Mouse (Mus musculus): ENCODE results near the gene Hes6. TPM values are rescaled to one million over a fixed set of nuclear protein-coding genes. Genes with fewer than 3 reads are reported as not detected.

Gene Hes6
- 52.3 and 62.8 TPM in 2 replicates for polyA plus RNA-seq (2012)

DNA sequence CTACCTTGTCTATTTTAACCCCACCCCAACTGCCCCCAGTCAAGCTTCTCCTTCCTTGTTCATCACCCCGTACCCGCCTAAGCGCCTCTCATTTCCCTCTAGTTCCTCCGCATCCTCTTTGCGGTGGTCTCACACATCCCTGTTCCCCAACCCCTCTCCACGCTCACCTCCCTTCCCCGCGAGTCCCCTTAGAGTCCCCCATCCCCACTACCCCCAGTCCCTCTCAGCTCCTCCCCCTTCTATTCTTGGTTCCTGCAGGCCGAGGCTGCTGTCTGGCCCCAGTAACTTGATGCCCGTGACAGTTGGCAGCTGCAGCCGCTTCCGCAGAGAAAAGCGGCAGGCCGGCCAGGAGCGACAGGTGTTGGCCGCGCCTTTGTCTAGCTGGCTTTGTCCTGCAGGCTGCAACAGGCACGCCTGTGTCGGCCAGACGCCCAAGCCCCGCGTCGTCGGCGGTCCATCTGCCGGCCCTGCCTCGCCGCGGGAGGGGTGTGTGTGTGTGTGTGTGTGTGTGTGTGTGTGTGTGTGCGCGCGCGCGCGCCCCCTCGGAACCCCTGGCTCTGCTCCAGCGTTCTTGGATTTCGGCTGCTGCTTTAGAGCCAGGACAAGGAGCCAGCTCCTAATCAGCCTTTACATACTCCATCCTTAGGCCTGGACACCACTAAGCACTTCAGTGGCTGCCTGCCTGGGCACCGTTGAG, at the start of gene Hes6:
Gene Hes6, minus strand, starts transcription at position 141 of the 697 bp plus-strand sequence.
- no peak for TF ChIP-seq GATA1 (IDR thresholded peaks at IDR 0.05; ENCODE audit: low read length)

DNA sequence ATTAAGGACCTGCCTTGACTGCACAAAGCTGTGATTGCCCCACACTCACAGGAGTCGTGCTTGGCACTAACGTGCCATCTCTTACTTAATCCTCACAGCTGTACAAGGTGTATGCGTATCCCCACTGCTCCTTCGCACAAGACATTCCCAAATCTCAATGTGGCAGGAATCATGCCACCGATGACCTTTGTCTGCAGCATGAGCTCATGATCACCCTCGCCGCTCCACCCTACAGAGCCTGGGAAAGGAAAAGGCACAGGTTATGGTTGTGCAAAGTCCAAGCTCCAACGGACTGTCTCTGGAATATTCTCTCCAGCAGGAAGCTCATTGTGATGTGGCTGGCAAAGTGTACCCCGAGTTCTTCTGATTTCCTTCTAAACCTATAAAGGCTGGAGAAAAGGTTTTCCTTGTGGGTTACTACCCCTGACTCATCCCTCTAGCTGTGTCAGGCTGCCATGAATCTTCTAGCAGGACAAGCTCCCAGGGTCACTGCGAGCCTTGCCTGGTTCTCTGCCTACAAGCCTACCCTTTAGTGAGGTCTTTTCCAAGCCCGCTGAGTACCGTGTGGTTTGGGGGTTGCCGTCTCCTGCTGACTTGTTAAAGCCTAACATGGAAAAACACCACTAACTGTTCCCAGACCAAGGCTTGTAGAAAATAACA, 49.6 kb upstream of the Hes6 start:
- TF ChIP-seq GATA1 (IDR thresholded peaks at IDR 0.05; ENCODE audit: low read length), result no peak

DNA sequence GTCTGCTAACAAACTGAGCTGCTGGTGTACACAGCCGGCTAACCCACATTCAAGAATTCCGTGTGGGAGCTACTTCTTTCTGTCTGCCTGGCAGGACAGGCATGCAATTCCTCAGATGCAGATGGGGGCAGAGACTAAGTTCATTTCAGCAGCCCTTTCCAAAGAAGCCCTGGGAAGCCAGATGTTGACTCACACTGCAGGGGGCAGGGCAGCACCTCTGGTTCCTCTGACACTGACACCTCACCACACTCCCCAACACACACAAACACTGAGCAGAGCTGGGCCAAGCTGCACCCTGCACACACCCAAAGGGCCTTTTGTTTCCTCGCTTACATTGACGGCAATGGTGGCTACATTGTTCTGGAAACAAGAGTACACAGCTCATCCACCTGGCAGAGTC, 46.7 kb upstream of the Hes6 start:
- no peak for TF ChIP-seq GATA1 (IDR thresholded peaks at IDR 0.05; ENCODE audit: low read length)

DNA sequence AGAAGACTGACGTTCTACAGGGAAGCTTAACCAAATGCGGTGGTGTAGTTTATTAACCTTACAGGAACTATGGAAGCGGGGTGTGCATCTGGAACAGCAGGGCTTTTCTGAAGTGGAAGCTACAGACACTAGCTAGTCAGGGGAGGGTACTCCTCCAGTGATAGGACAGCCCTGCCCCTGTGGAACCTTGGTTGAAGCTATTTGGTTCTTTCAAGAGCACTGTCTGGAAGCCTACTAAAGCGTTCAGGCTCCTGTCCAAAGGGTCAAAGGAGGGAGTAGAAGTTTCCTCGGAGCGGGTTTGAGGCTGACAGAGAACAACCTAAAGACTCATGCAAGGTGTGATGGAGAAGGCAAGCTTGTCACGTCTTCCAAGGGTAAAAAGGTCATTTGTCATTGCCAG, 46.2 kb upstream of the Hes6 start:
- no peak for TF ChIP-seq GATA1 (IDR thresholded peaks at IDR 0.05; ENCODE audit: low read length)

DNA sequence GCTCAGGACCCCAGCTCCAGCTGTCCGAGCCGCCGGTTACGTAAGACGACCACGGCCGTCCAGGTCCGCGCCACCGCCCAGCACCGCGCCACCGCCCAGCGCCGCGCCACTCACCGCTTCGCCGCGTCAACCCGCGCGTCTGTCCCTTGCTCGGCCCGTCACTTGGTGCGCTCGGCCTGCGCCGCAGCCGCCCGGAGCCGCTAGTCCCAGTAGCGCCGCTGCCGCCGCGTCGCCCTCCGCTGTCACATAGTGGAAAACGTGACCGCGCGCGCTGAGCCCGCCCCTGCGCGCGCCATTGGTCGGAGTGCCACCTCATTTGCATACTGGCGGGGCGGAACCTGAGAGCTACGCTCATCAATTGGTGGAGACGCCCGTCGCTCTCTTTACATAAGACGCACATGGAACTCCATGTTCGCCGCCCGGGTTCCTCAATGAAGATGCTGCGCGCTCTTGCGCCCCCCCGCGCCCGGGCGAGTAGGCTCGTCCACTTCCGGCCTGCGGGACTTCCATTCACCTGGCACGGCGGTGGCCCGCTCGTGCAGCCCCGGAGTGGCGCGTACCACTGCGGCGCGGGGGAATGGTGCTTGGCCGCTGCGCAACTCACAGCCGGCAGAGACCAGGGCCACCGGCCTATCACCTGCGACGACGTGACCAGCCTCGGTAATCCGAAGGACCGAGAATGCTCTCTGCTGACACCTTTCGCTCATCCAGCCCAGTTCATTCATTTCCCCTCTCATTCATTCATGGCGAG, 45.4 kb upstream of the Hes6 start, which contains the start of gene Per2:
Gene Per2, minus strand, starts transcription at position 266 of the 751 bp plus-strand sequence.
- no peak for TF ChIP-seq GATA1 (IDR thresholded peaks at IDR 0.05; ENCODE audit: low read length)

DNA sequence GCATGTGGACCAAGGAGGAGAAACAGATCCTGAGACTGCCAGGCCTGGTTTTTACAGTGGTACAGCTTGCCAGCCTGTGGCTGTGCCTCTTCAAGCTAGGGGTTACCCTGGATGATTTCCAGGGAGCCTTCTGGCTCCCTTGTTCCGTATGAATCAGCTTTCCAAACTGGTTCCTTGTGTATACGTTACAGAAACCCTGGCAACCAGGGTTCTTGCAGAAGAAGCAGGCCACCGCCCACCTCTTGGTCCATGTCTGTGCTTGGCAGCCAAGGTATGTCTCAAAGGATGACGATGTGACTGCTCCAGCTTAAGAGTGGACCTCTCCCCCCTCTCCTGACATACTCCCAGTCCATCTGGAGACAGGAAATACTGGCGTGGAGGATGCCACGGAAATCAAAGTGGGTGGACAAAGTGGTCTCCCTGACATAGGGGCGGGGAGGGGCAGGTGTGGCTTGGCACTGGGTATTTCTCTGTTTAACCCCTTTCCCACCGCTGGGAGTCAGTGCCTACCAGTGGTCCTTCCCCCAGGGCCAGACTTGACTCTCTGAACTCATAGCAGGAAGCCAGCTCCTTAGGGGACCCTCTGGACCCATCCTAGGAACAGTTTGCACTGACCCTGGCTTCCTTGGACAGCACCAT, 44.5 kb upstream of the Hes6 start:
- no peak for TF ChIP-seq GATA1 (IDR thresholded peaks at IDR 0.05; ENCODE audit: low read length)

DNA sequence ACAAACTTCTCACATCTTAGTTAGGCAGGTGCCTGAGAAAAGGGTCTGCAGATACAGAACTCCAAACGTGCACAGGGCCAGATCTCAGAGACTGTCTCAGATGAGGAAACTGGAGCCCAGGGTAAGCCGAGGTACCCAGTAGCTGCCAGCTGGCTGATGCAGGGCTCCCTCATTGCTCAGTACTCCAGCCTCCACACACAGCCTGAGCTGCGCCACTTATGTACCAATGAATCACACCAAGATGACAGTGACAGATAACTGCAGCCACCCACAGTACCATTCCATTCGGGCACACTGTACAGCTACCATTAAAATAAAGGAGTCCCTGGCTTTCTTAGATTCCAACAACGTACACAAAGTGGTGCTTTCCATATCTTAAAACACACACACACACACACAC, 43.9 kb upstream of the Hes6 start:
- no peak for TF ChIP-seq GATA1 (IDR thresholded peaks at IDR 0.05; ENCODE audit: low read length)

DNA sequence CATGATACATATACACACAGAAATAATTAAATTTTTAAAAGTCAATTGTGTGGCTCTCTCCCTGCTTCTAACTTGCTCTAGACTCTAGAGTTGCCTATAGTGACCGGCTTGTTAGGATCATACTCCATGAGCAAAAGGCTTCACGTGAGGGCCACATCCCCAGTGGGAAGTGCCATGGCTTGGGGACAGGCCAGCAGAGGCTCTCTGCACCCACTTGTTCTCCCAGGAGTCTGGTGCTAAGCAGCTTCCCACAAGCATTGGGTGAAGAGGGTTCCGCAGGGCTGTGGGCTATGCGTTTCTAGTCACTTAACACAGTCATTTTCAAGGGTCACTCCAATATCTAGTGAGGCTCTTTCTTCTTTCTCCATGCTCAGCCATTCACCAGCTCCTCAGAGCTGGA, 43.3 kb upstream of the Hes6 start:
- TF ChIP-seq GATA1 (IDR thresholded peaks at IDR 0.05; ENCODE audit: low read length), result no peak

DNA sequence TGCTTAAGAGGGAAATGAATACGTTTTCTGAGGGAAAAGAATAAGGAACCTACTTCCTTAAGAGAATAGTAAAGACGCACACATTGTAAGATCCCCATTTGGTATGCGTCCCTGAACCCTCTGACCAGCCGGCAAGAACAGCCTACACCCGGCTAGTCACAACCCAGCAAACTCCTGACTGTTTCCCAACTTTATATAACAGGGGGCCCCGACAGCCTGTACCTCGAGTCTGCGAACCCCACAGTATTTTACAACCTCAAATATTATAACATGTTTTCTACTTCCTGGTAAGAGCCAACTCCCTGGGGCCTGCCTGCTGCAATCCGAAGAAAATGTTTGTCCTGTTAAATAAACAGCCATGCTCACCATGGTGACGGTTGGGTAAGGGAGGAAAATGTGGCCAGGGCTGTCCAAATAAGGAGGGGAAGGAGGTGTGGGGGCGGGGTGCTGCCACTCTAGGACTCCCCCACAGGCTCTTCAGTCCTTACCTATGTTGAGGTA, 42.5 kb upstream of the Hes6 start:
- TF ChIP-seq GATA1 (IDR thresholded peaks at IDR 0.05; ENCODE audit: low read length), result no peak

DNA sequence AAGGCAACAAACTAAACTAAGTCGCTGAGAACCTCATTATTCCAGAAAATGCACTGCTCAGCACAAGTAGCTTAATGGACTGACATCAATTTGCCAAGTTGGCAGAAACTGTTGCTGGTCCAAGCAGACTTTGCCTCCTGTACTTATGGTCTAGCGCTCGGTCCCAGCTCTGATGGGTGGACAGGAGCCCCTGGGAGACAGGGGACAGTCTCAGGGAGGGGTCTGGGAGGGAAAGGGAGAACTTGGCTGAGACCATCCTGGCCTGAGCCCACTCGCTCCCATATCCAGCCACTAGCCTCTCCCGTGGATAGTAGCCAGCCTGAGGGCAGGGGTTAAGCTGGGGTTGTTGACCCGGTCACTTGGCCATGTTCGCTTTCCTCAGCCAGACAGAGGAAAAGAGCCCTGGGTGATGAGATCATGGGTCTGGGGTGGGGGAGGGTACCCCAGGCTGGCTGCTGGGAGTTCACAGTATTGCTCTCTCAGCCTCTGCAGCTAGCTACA, 41.9 kb upstream of the Hes6 start:
- no peak for TF ChIP-seq GATA1 (IDR thresholded peaks at IDR 0.05; ENCODE audit: low read length)

DNA sequence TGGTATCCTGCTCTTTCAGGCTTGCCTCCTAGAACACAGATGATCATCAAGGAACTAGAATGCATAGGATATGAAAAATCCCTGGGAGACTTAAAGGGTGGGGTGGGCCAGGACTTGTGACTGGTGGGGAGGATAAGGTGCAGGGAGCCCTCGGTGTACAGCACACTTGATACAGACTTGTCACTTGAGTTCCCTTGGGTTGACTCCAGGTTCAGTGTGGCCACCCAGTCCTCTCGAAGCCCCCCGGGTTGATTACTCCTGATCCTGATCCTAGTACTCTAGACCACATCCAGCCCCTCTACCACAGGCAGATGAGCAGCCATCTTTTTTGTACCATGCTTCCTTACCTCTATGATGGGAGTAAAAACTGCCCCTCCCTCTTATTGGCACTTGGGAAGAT, 41.1 kb upstream of the Hes6 start:
- TF ChIP-seq GATA1 (IDR thresholded peaks at IDR 0.05; ENCODE audit: low read length), result no peak

DNA sequence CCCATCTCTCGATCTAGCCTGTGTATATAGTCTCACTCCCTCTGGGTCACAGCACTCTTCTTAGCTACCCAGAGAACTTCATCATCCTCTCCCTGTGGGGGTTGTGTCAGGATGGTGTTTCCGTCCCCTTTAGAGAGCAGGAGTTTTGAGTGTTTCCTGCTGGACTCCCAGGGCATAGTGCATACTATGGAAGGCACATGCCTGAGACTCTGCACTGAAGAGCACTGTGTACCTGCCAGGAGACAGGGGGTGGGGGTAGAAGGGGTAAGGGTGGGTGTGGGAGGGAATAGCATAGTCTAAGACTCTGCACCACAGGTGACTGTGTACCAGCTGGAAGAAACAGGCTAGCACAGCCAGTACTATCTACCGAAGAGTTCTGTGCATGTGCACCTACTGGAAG, 40.5 kb upstream of the Hes6 start:
- TF ChIP-seq GATA1 (IDR thresholded peaks at IDR 0.05; ENCODE audit: low read length), result no peak

DNA sequence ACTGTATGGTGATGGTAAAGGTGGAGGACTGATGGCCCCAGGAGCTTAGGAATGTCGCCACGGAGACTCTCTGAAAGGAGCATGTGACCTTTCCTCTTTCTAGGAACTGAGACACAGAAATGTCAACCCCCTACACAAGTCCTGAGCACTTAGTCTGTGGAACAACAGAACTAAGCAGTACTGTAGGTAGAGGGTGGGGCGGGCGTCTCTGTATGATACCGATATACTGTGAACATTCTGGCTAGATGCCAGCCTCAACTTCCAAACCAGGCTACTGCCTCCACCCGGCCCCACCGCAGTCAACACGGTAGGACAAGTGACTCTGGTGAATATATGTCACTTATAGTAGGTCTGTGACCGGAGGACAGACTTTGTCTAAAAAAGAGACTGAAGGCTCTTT, 40.1 kb upstream of the Hes6 start:
- no peak for TF ChIP-seq GATA1 (IDR thresholded peaks at IDR 0.05; ENCODE audit: low read length)

DNA sequence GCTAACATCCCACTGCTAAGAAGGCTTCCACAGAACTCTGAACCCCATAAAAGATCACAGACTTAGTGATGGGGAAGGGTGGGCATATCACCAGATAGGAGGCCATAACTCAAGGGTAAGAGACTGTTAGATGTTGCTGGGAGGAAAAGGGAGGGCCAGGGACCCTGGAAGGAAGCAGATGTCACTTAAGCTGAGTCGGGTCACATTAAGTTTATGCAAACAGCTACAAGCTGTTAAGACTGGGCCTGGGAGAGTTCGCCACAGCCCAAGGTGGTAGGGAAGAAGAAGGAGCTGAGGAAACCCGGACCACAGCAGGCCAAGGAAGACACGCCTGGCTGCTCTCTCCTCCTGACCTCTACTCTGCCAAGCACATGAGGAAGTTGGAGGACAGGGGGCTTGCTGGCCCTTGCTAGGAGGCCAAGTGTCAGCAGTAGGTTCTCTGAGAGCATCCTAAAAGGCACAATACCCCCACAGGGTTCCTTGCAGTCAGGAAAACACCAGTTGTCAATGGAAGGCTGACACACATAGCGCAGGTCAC, 37.8 kb upstream of the Hes6 start:
- TF ChIP-seq GATA1 (IDR thresholded peaks at IDR 0.05; ENCODE audit: low read length), result no peak

DNA sequence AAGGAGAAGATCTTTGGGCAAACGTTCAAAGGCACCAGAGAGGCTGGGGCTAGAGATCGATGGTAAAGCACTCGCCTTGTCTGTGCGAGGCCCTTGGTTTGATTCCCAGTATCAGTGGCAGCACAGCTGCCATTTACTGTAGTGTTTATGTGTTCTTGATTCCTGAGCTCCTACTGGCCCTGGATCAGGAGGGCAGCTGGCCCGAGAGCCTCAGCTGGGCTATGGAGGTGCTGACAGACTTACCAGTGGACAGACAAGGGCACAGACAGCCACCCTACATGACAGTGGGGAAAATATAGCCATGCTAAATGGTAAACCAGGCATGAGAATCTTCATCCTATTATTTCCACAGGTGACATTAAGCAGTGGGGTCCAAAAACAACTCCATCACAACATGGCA, 37.0 kb upstream of the Hes6 start:
- TF ChIP-seq GATA1 (IDR thresholded peaks at IDR 0.05; ENCODE audit: low read length), result no peak

All from G1E-ER4 (cell line).